Mouse (Mus musculus) small intestine, adult 2 months (tissue): ENCODE measurements around the gene Foxn3. TPM values are rescaled to one million over a fixed set of nuclear protein-coding genes. Genes with fewer than 3 reads are reported as not detected.

Source experiments
- H3K27ac ChIP-seq: fragments of 200-500 bp; 2 replicates; pipeline ENCODE4 v1.5.1; 2012; ENCODE audit warnings: low read depth, low read length, control low read depth, inconsistent platforms; ENCODE audit not compliant: insufficient read depth
- H3K27me3 ChIP-seq: fragments of 200-500 bp; 2 replicates; pipeline ENCODE4 v1.6.1; 2012; ENCODE audit warnings: mild to moderate bottlenecking, moderate library complexity, low read length, inconsistent platforms; ENCODE audit not compliant: control insufficient read depth, insufficient read depth
- H3K36me3 ChIP-seq: fragments of 200-500 bp; 2 replicates; pipeline ENCODE4 v1.6.1; 2012; ENCODE audit warnings: mild to moderate bottlenecking, low read length, control low read depth, inconsistent platforms; ENCODE audit not compliant: control insufficient read depth, insufficient read depth
- H3K4me1 ChIP-seq: fragments of 200-500 bp; 2 replicates; pipeline ENCODE4 v1.6.1; 2012; ENCODE audit warnings: low read length, inconsistent platforms, mixed read lengths; ENCODE audit not compliant: control insufficient read depth, insufficient read depth, insufficient read length
- H3K4me3 ChIP-seq: fragments of 200-500 bp; 2 replicates; pipeline ENCODE4 v1.5.1; 2012; ENCODE audit warnings: low read depth, mild to moderate bottlenecking, control low read depth, inconsistent platforms, low read length, moderate library complexity
- CTCF ChIP-seq: fragments of 200-500 bp; IDR thresholded peaks from 2 replicates; pipeline ENCODE4 v1.5.1; 2012; ENCODE audit warnings: low read depth, mild to moderate bottlenecking, control low read depth, inconsistent platforms, low read length, moderate library complexity, mixed read lengths; ENCODE audit not compliant: insufficient replicate concordance, insufficient read length; ENCODE audit errors: extremely low read depth
- POLR2A ChIP-seq: fragments of 200-500 bp; IDR thresholded peaks from 2 replicates; pipeline ENCODE4 v1.6.1; 2012; ENCODE audit warnings: low read depth, mild to moderate bottlenecking, control low read depth, inconsistent platforms, low read length, moderate library complexity
- WGBS: fragments of 180-500 bp; shearing (Covaris S2); methylation state at CpG from one replicate; pipeline ENCODE4 v1.1.7; 2018; 5-methylcytosine and 5-hydroxymethylcytosine counted together
- polyA plus RNA-seq: library from polyadenylated mRNA; depleted of rRNA; stranded (reverse); fragments of >200 nt; gene quantifications from 2 replicates; pipeline ENCODE4 v1.2.3, GENCODE M21; 2012

Gene Foxn3
- polyA plus RNA-seq, 1 experiment, result 17.5 TPM

DNA sequence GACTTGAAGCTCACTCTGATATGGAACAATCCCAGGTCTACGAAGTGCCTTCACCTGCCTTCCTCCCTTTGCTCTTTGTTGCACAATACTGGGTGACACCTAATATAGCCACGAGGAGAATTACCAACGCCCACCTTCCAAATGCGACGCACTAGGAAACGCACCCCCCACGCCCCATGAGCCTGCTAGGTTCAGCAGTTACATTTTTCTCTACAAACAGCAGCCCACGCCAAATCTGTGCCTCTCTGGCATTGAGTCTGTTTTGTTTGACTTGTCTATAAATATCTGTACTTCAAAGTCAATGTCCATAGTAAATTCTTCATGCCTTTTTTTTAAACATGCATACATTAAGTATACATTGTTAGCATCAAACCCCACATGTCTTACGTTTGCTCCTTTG lies 145.5 kb downstream of the Foxn3 start:
- Histone ChIP-seq H3K4me3 (no peak overlapping the region), H3K36me3 (no peaks in the 10 kb centered on the region), H3K4me1 (peaks cover 18% of the 10 kb centered on the region; the same call in 1 of the 2 replicates), H3K27me3 (no peaks in the 10 kb centered on the region), H3K27ac (no peak overlapping the region; the same call in 1 of the 2 replicates)
- TF ChIP-seq POLR2A (no peak), CTCF (no peak)
- 32% methylated on average over 9 of the region's 9 CpGs for WGBS

DNA sequence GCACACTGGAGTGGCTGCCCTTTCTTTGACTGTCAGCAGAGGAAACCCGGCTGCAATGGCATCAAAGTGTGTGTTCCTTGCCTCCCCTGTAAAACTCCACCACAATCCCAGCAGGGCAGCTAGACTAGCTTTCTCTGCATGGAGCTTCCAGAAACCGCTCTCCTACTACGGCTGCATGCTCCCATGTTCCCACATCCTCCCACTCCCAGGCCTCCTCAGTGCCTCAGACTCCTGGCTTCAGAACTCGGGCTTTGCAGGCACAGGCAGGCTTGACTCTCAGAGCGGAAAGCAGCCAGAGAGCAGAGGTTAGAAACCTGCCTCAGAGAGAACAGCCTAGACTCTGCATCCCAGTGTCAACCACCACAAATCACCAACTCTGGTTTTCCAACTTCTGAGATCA lies 147.8 kb downstream of the Foxn3 start:
- H3K4me3 ChIP-seq, result no peak overlapping the region
- 83% methylated on average over 5 of the region's 5 CpGs for WGBS
- H3K4me1 ChIP-seq, result peaks cover 22% of the 10 kb centered on the region
- no peaks in the 10 kb centered on the region for H3K36me3 ChIP-seq
- TF ChIP-seq CTCF (no peak), POLR2A (no peak)
- H3K27ac ChIP-seq, result no peak overlapping the region
- H3K27me3 ChIP-seq, result no peaks in the 10 kb centered on the region

DNA sequence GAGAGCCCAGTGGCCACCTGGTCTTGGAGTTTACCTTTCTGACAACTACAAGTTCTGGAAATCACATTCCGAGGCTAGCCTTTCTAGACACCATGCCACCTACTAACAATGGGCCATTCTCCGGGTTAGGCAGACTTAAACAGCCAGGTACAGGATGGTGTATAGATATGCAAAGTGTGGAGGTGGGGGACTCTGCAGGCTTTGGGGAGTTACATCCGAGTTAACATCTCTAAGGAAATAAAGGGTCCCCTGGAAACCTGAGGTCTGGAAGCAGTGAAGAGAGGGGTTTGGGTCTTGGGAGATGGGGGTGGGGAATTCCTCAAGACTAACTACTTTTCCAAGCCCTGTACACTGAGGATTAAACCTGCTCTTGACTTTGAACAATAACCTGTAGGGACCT lies 150.9 kb downstream of the Foxn3 start:
- H3K27me3 ChIP-seq, result no peaks in the 10 kb centered on the region
- H3K4me1 ChIP-seq, result peaks cover 6% of the 10 kb centered on the region
- H3K27ac ChIP-seq, result no peak overlapping the region
- H3K4me3 ChIP-seq, result no peak overlapping the region
- H3K36me3 ChIP-seq, result no peaks in the 10 kb centered on the region
- 70% methylated on average over 3 of the region's 3 CpGs for WGBS
- TF ChIP-seq POLR2A, result no peak
- no peak for TF ChIP-seq CTCF

DNA sequence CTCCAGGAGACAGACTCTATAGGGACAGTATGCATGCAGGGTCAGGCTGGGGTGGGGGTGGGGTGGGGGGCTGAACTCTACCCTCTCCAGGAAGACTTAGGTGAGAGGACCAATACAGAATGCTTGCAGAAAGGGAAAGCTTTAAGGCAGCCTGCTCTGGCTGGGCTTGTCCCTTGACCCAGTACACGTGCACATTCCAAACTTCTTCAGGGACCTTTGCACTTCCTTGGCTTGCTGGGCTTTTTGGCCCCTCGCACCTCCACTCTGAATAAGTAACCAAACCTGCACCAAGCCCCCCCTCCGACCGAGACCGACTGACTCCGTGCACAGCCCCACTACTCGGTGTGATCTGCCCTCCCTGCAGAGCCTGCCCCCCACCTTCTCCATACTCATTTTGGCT lies 151.3 kb downstream of the Foxn3 start:
- H3K4me1 ChIP-seq, result peaks cover 6% of the 10 kb centered on the region
- no peak for TF ChIP-seq POLR2A
- no peak for TF ChIP-seq CTCF
- H3K27me3 ChIP-seq, result no peaks in the 10 kb centered on the region
- H3K4me3 ChIP-seq, result no peak overlapping the region
- H3K36me3 ChIP-seq, result no peaks in the 10 kb centered on the region
- WGBS, result 29% methylated on average over 7 of the region's 7 CpGs
- no peak overlapping the region for H3K27ac ChIP-seq

DNA sequence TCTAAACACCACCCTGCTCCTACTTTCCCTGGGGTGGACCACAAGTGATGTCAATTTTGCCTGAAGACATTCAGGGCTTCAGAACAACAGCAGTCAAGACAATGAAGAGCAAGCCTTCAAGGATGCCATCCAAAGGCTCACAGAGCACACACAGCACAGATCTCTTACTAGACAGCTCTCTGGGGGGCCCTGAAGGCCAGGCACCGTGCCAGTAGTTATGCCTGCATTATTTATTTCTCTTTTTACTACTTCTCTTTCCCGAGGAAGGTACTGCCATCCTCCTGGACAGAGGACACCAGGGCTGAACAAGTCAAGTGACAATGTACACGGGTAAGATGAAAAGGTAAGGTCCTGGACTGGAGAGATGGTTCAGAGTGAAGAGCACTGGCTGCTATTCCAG lies 154.7 kb downstream of the Foxn3 start:
- H3K27ac ChIP-seq, result no peak overlapping the region
- H3K4me1 ChIP-seq, result peaks cover 10% of the 10 kb centered on the region
- no peaks in the 10 kb centered on the region for H3K27me3 ChIP-seq
- no peak for TF ChIP-seq CTCF
- no peak for TF ChIP-seq POLR2A
- H3K4me3 ChIP-seq, result no peak overlapping the region
- no peaks in the 10 kb centered on the region for H3K36me3 ChIP-seq
- 42% methylated on average over 3 of the region's 3 CpGs for WGBS

DNA sequence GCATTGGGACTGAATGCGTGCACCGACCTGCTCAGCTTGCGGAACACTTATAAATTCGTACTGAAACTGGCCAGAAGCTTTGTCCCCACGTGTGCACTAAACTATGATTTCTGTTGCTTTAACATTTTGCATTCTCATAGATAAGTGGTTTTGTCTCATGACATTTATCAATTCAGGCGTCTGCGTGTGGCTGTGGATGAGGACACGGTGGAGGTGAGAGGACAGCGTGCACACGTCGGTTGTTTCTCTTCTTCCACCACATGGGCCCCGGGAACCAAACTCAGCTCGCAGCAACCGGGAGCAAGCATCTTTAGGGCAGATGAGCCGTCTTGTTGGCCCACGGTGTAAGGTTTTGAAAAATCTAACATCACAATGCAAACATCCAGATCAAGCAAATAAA lies 155.3 kb downstream of the Foxn3 start:
- Histone ChIP-seq H3K27me3 (no peaks in the 10 kb centered on the region), H3K36me3 (no peaks in the 10 kb centered on the region), H3K27ac (no peak overlapping the region), H3K4me1 (peaks cover 10% of the 10 kb centered on the region), H3K4me3 (no peak overlapping the region)
- WGBS, result 76% methylated on average over 16 of the region's 16 CpGs
- TF ChIP-seq CTCF, result no peak
- no peak for TF ChIP-seq POLR2A

DNA sequence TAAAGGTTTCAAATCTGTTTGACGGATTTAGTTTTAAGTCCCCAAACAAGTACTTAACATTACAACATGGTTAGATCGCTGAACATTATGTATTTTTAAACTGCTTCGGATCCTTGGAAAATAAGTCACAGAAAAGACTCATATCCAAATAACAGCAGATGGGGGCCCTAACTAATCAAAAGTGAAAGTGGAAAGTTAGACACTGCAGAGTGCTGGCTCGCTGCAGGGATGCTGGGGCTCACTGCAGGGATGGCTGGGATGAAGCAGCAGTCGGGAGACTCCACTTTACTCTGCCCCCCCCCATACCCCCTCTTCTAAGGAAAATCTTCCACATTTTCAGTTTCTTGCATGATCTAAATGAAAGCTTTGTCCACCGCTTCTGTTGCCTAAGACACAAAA lies 156.1 kb downstream of the Foxn3 start:
- Histone ChIP-seq H3K27ac (peak overlapping the region; percentile 66), H3K27me3 (no peaks in the 10 kb centered on the region), H3K36me3 (no peaks in the 10 kb centered on the region), H3K4me3 (peak overlapping the region; percentile 44), H3K4me1 (peaks cover 10% of the 10 kb centered on the region)
- TF ChIP-seq POLR2A (no peak), CTCF (no peak)
- WGBS, result 9% methylated on average over 6 of the region's 6 CpGs
